Mouse (Mus musculus) megakaryocyte, embryonic 14.5 days (primary cell): Measurements from ENCODE around the gene Kctd11.

ENCODE experiments used
- FLI1 ChIP-seq: IDR thresholded peaks from 2 replicates; pipeline ENCODE4 v1.6.1; 2012; ENCODE audit warnings: low read length, inconsistent platforms, mixed read lengths
- GATA1 ChIP-seq: IDR thresholded peaks from 3 replicates; pipeline ENCODE4 v1.6.1; 2012; ENCODE audit warnings: mixed read lengths, low read length, inconsistent platforms, borderline replicate concordance

- no peak for TF ChIP-seq GATA1
- no peak for TF ChIP-seq FLI1
Measured at GRCm38 (mm10) chr11:69919053-69919452, 37.8 kb upstream of the Kctd11 start.
